Mouse (Mus musculus) thymus, postnatal 10 days (tissue): ENCODE results near the gene Lrrc23.

Experiments
- DNase-seq, 2 experiments: peaks; one replicate each; pipeline ENCODE4 v3.0.0; 2021; ENCODE audit warnings: low spot score in 2 of 2

The Lrrc23 gene

GRCm38 (mm10) chr6:124741842-124742241, 37.7 kb downstream of the Lrrc23 start:
- DNase-seq = no peak

- peak; percentile 91 to 93 for DNase-seq
Measured at GRCm38 (mm10) chr6:124740888-124741761, 38.4 kb downstream of the Lrrc23 start, which contains the start of gene Grcc10. Gene Grcc10 (minus strand): TSS chr6:124741374.

- DNase-seq = peak; percentile 54 to 56
Measured at GRCm38 (mm10) chr6:124740211-124740887, 39.2 kb downstream of the Lrrc23 start.

GRCm38 (mm10) chr6:124739231-124739796, 40.2 kb downstream of the Lrrc23 start:
- no peak for DNase-seq

- peak in 1 of 2 experiments; percentile 14 for DNase-seq
Measured at GRCm38 (mm10) chr6:124738511-124739023, 41.0 kb downstream of the Lrrc23 start, which contains the start of gene Ptpn6. Gene Ptpn6 (minus strand): TSS chr6:124738714.

- no peak for DNase-seq
Measured at GRCm38 (mm10) chr6:124737040-124737439, 42.5 kb downstream of the Lrrc23 start.

- DNase-seq = no peak
Measured at GRCm38 (mm10) chr6:124734417-124734816, 45.1 kb downstream of the Lrrc23 start.

GRCm38 (mm10) chr6:124732476-124733370, 46.8 kb downstream of the Lrrc23 start:
- DNase-seq = peak; percentile 80 to 83

GRCm38 (mm10) chr6:124731038-124731437, 48.5 kb downstream of the Lrrc23 start:
- DNase-seq = no peak

- DNase-seq = peak; percentile 42 to 45
Measured at GRCm38 (mm10) chr6:124729850-124730705, 49.4 kb downstream of the Lrrc23 start.

GRCm38 (mm10) chr6:124728621-124729020, 50.9 kb downstream of the Lrrc23 start:
- DNase-seq = no peak

GRCm38 (mm10) chr6:124724472-124724871, 55.1 kb downstream of the Lrrc23 start:
- DNase-seq = no peak

- DNase-seq = no peak
Measured at GRCm38 (mm10) chr6:124723541-124723940, 56.0 kb downstream of the Lrrc23 start.

- DNase-seq = no peak
Measured at GRCm38 (mm10) chr6:124722876-124723473, 56.6 kb downstream of the Lrrc23 start.

- DNase-seq = peak; percentile 47 to 50
Measured at GRCm38 (mm10) chr6:124720904-124721303, 58.6 kb downstream of the Lrrc23 start.
